Mouse (Mus musculus): ENCODE measurements at regions not wholly inside any gene's neighbourhood (a gene's known extent, or its start where the extent isn't known, plus 50 kb on each side); places are given as distances from the start of the nearest gene placed in this dataset.

DNA sequence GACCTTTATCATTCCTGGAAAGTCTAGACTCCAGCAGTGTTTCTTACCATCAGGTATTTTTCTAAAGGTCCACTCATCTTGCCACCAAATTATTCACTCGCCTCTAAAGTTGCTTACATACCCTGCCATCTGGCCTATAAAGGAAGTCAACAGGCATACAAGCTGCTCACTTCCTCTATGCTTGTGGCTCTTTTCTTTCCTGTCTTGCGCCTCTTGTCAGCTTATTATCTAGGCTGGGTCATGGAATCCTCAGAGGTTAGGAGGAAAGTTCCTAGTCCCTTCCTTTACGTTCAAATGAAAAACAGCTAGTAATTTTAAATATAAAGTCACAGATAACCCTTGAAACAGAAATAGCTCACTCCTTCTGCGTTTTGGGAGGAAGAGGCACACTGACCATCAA lies 97.9 kb downstream of the Lipi start:
- no peak for DNase-seq (ENCODE audit: low spot score)

- no peak for DNase-seq (ENCODE audit: low spot score)
Measured at GRCm38 (mm10) chr16:75483878-75484277, 102.0 kb downstream of the Lipi start.

GRCm38 (mm10) chr16:75465420-75465975 lies 120.4 kb downstream of the Lipi start:
- DNase-seq (ENCODE audit: low spot score): no peak

GRCm38 (mm10) chr16:75462136-75462535 lies 123.7 kb downstream of the Lipi start:
- no peak for DNase-seq (ENCODE audit: low spot score)

- peak; percentile 72 for DNase-seq (ENCODE audit: low spot score)
Measured at GRCm38 (mm10) chr16:75446901-75447514, 138.9 kb downstream of the Lipi start.

DNA sequence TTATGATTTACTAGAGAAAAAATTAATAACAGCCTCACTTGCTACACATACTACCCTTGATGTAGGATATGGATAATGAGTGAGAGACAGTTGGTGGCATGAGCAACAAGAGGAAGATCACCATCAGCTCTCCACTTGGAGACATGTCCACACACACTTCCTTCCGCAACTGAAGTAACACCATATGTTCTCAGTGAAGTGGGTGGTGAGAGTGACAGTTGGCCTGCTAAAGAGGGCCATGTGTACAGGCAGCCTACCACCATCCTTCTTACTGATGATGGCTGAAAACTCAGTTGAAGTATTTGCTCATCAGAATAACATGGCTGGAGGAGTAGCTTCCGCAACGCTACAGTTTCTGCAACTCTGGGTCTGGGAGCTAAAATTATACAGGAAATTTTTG lies 146.6 kb downstream of the Lipi start:
- DNase-seq (ENCODE audit: low spot score): no peak

GRCm38 (mm10) chr16:75433227-75433626 lies 152.6 kb downstream of the Lipi start:
- no peak for DNase-seq (ENCODE audit: low spot score)

DNA sequence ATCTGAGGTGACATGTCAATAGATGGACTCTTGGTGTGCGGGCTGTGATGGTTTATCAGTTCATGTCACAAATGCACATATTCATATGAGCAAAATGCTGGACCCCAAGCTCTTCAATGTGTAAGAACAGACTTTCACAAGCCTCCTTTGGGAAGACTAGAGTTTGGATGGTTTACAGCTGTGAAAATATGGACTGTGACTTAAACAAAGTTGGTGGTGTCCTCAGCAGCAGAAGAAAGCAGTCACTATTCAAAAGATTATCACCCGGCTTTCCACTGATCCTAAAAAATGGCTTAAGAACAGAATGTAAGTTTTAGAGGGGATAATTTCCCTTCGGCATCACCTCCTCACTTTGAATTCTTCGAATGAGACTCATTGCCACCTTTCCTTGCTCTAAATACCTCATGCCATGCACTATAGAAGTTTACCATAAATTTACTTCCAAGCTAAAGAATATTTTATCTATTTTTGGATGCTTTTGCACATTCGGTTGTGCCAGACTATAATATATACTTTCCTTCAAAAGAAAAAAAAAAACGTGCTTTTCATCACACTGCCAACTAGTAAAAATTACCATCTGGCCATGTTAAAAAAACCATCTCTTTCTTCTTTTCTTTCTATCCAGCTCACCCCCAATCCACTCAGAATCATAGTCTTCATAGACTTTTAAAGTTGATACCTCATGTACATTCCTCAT lies 201.2 kb downstream of the Lipi start:
- no peak for DNase-seq (ENCODE audit: low spot score)

- DNase-seq (ENCODE audit: low spot score): no peak
Measured at GRCm38 (mm10) chr16:75381191-75381590, 204.7 kb downstream of the Lipi start.

- no peak for DNase-seq (ENCODE audit: low spot score)
Measured at GRCm38 (mm10) chr16:75369700-75370099, 216.2 kb downstream of the Lipi start.

- no peak for DNase-seq (ENCODE audit: low spot score)
Measured at GRCm38 (mm10) chr16:75366727-75367126, 219.1 kb downstream of the Lipi start.

GRCm38 (mm10) chr16:75365361-75365994 lies 220.4 kb downstream of the Lipi start:
- no peak for DNase-seq (ENCODE audit: low spot score)

DNA sequence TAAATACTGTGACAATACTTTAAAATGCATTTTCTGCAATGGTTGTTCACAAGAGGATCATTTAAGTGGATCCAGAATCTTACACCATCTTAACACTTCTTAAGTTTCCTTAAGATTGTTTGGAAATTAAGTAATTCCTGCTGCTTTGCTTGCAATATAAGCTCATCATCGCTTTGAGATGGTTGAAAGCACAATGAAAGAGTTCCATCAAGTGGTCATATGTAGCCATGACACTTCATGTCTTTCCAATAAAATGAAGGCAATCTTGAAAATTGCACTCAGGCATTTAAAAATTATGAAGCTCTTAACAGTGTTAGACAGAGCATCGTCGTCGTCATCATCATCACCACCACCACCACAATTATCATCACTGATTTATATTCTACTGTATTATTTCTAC lies 223.8 kb downstream of the Lipi start:
- DNase-seq (ENCODE audit: low spot score): peak; percentile 5

- no peak for DNase-seq (ENCODE audit: low spot score)
Measured at GRCm38 (mm10) chr16:75360791-75361190, 225.1 kb downstream of the Lipi start.

DNA sequence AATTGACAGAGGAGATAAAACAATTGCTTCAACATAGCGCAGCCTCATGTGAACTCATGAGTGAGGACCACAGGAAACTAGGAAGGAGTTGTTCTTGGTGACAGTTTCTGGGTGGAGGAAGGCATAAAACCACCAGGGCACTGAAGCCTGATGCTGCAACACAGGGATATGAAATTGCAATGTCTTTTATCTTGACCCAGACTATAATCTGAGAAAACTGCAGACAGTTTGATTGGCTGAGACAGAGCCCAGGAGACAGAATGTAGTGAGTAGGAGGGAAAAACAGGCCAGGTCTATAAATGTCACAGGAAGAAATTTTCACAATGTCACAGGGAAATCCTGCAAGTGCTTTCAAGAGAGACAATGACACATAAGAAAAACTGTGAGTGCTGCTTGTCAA lies 232.5 kb downstream of the Lipi start:
- no peak for DNase-seq (ENCODE audit: low spot score)

GRCm38 (mm10) chr16:75344201-75344927 lies 241.5 kb downstream of the Lipi start:
- no peak for DNase-seq (ENCODE audit: low spot score)

DNA sequence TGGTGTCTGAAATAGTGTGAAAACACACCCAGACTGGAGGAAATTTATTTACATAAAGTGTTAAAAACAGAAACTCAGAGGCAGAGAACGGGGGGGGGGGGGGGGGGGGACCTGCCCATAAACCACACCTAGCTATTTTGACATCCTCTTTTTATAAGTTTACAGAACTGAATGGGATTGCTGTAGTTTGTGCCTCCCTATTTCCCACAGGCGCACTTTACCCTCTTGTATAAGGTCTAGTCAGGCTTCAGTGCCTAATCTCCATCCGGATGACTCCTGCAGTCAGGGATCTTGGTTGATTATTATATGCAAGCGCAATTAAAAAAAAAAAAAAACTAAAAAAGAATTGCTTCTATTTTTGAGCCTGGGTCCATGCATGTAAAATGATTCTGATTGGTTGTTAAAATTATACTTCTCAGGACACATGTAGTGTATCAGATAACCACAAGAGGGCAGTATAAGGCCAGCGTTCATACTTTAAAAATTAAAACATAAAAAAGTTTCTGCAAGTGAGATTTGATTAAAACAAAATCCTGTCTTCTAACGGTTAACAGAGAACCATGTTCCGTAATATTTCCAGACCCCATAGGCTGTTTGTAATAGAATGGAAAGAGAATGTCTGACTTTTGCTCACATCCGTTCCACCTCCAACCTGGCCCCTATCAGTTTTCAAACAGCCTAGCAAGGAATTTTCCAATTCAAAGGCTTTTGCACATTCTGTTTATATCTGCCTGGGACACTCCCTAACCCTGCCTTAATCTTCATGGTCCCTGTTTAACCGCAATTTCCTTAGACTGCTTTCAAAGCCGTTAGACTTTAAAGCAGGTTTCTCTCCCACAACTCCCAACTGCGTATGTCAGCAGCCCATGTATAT lies 242.6 kb downstream of the Lipi start:
- DNase-seq (ENCODE audit: low spot score): peak; percentile 48

DNA sequence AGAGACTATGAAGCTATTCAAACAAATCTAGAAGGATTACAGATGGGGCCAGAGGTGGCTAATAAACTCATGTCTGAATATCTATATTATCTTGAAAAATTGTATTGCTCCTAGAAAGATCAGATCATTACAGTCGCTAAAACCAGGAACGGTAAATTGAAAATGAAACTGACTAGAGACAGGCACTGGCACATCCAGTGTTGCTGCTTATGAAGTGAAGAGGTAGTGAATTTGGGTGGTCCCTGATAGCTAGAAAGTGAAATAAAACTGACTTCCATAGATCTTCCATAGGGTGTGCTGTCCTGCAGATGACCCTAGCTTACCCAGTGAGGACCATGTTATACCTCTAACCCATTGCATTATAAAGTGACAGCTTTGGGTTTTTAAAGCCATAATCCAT lies 251.6 kb downstream of the Lipi start:
- no peak for DNase-seq (ENCODE audit: low spot score)

DNA sequence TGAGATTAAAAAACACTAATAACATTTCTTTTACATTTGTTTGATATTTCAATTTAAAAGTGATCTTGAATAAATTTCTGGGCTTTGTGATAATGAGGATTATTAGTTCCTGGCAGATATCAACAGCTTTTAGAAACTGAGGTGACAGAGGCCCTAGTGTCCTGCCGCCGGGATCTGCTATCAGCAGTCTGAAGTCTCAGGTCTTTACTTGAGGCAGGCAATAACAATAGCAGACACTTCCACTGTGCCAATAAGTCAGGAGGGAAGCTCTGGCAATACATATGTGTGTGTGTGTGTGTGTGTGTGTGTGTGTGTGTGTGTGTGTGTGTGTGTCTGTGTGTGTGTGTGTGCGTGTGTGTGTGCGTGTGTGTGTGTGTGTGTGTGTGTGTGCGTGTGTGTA lies 252.1 kb downstream of the Lipi start:
- no peak for DNase-seq (ENCODE audit: low spot score)

DNA sequence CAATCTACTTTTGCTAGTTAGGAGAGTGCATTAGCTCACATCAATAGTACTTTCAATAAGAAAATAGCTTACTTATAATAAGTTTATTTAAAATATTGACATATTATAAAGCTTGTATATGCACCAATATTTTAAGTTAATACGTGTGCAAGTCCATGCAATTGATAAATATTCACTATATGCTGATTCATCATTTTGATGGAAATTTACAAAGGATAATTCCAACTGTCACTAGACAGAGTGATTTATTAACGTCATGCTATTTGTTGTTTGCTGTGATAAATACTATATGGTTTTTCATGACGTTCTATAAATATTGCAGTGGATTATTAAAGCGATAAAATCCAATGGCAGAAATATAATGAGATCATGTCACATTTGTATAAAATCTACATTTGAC lies 253.0 kb downstream of the Lipi start:
- DNase-seq (ENCODE audit: low spot score): no peak

- DNase-seq (ENCODE audit: low spot score): peak; percentile 70
Measured at GRCm38 (mm10) chr16:75325296-75325695, 260.6 kb downstream of the Lipi start.

DNA sequence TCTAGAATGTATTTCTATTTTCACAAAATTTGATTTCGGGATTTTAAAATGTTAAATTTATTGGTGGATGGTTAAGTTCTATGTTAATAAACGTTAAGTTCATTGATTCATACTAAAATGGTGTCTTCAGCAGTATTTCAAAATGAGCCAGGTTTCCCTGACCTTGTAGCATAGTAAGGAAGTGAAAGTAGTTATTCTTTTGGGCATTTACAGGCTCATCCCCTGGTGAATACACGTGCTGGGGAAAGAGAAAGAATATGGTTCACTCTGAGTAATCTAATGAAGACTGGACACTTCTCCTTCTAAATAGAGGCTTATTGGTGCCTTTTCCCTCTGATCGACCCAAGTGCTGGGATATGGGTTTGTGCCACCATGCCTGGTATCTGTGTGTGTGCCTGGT lies 281.1 kb downstream of the Lipi start:
- no peak for DNase-seq (ENCODE audit: low spot score)
